Mouse (Mus musculus) gastrocnemius, adult 2 months (tissue): Measurements from ENCODE around the gene Tgm4. TPM values are rescaled to one million over a fixed set of nuclear protein-coding genes. Genes with fewer than 3 reads are reported as not detected.

Source experiments
- DNase-seq: peaks from one replicate; pipeline ENCODE4 v3.0.0; 2022
- H3K27ac ChIP-seq: fragments of 200-600 bp; 2 replicates; pipeline ENCODE4 v1.8.1; 2022; ENCODE audit warnings: mild to moderate bottlenecking
- H3K4me3 ChIP-seq: fragments of 200-600 bp; 2 replicates; pipeline ENCODE4 v1.8.1; 2022; ENCODE audit warnings: mild to moderate bottlenecking, moderate library complexity
- CTCF ChIP-seq: fragments of 200-600 bp; IDR thresholded peaks from 2 replicates; pipeline ENCODE4 v1.8.1; 2022; ENCODE audit warnings: antibody characterized with exemption, mild to moderate bottlenecking, moderate library complexity
- intact Hi-C: fragments of 180-260 bp; cut with DNase I; formaldehyde crosslinking; loops from one replicate; pipeline ENCODE4 v1.15.1; 2025
- long read RNA-seq, 2 experiments: library from polyadenylated mRNA; stranded (forward); transcript quantifications; one replicate each; pipeline ENCODE4 v2.0.0; 2021
- total RNA-seq, 2 experiments: library from RNA; stranded (reverse); gene quantifications; 2 replicates each; pipeline ENCODE4 v1.2.3; 2021

Gene Tgm4
- under 1 TPM in 1 of 2 experiments, not detected in 1; 0.56 TPM for total RNA-seq
- long read RNA-seq, experiment 1: 0 reads
- long read RNA-seq, experiment 2: 0 reads

- TF ChIP-seq CTCF: no peak
- intact Hi-C loops: no loop called here
- DNase-seq: no peak
Measured at GRCm38 (mm10) chr9:123034426-123034825, at the start of gene Tgm4. Gene Tgm4, plus strand, starts transcription at chr9:123034726.

GRCm38 (mm10) chr9:122998406-122999192 lies 35.9 kb upstream of the Tgm4 start:
- no peak overlapping the region for H3K27ac ChIP-seq
- H3K4me3 ChIP-seq: no peak overlapping the region
- TF ChIP-seq CTCF: no peak
- intact Hi-C loops: no loop called here
- DNase-seq: no peak

More at GRCm38 (mm10) chr9:123034426-123034825, at the start of gene Tgm4:
- Histone ChIP-seq H3K27ac (no peak within 1 kb of the TSS), H3K4me3 (no peak within 1 kb of the TSS)

GRCm38 (mm10) chr9:122999193-122999586 lies 35.3 kb upstream of the Tgm4 start:
- intact Hi-C loops: no loop called here
- Histone ChIP-seq H3K27ac (no peak overlapping the region), H3K4me3 (no peak overlapping the region)
- TF ChIP-seq CTCF: no peak
- DNase-seq: no peak

- intact Hi-C loops: no loop called here
- TF ChIP-seq CTCF: no peak
- H3K4me3 ChIP-seq: no peak overlapping the region
- no peak for DNase-seq
- no peak overlapping the region for H3K27ac ChIP-seq
Measured at GRCm38 (mm10) chr9:123004718-123005117, 29.8 kb upstream of the Tgm4 start.

GRCm38 (mm10) chr9:123006071-123006470 lies 28.5 kb upstream of the Tgm4 start:
- intact Hi-C loops: no loop called here
- no peak for DNase-seq

GRCm38 (mm10) chr9:123020995-123021631 lies 13.4 kb upstream of the Tgm4 start, which contains the start of gene Tmem42:
Gene Tmem42, plus strand, starts transcription at chr9:123021326.
- peak; percentile 92 for DNase-seq
- H3K27ac ChIP-seq: peak within 1 kb of the TSS; percentile 99
- intact Hi-C loops: loop anchor here (5.0 kb wide), 1 partner anchor 69 kb away; the partner anchor contains the start of genes 1110059G10Rik and Kif15

More at GRCm38 (mm10) chr9:123006071-123006470, 28.5 kb upstream of the Tgm4 start:
- Histone ChIP-seq H3K27ac (no peak overlapping the region), H3K4me3 (no peak overlapping the region)
- peak; percentile 51 for TF ChIP-seq CTCF

GRCm38 (mm10) chr9:123021636-123022379 lies 12.7 kb upstream of the Tgm4 start:
- peak overlapping the region; percentile 95 for H3K4me3 ChIP-seq
- peak; percentile 5; the same call in 1 of the 2 replicates for TF ChIP-seq CTCF
- DNase-seq: no peak
- H3K27ac ChIP-seq: peak overlapping the region; percentile 99
- intact Hi-C loops: loop anchor here (5.0 kb wide), 1 partner anchor 70 kb away; the partner anchor contains the start of genes 1110059G10Rik and Kif15

More at GRCm38 (mm10) chr9:123020995-123021631, 13.4 kb upstream of the Tgm4 start, which contains the start of gene Tmem42:
- peak within 1 kb of the TSS; percentile 95 for H3K4me3 ChIP-seq
- no peak for TF ChIP-seq CTCF

GRCm38 (mm10) chr9:123024201-123024600 lies 10.3 kb upstream of the Tgm4 start:
- TF ChIP-seq CTCF: no peak
- no peak for DNase-seq
- Histone ChIP-seq H3K4me3 (no peak overlapping the region), H3K27ac (no peak overlapping the region)
- intact Hi-C loops: loop anchor here (5.0 kb wide), 1 partner anchor 72 kb away; the partner anchor contains the start of genes 1110059G10Rik and Kif15

GRCm38 (mm10) chr9:123031496-123032246 lies 2.9 kb upstream of the Tgm4 start:
- H3K4me3 ChIP-seq: no peak overlapping the region
- no peak for TF ChIP-seq CTCF
- no peak overlapping the region for H3K27ac ChIP-seq
- intact Hi-C loops: no loop called here
- DNase-seq: no peak

- TF ChIP-seq CTCF: no peak
- no peak for DNase-seq
- intact Hi-C loops: no loop called here
- Histone ChIP-seq H3K27ac (no peak overlapping the region), H3K4me3 (no peak overlapping the region)
Measured at GRCm38 (mm10) chr9:123047665-123048064, 13.1 kb downstream of the Tgm4 start.

GRCm38 (mm10) chr9:123058724-123059292 lies 24.3 kb downstream of the Tgm4 start:
- DNase-seq: no peak
- TF ChIP-seq CTCF: no peak
- intact Hi-C loops: no loop called here

More at GRCm38 (mm10) chr9:123058724-123059292, 24.3 kb downstream of the Tgm4 start:
- Histone ChIP-seq H3K4me3 (no peak overlapping the region), H3K27ac (no peak overlapping the region)
